Mouse (Mus musculus): ENCODE results near the gene Cacna1s.

DNA sequence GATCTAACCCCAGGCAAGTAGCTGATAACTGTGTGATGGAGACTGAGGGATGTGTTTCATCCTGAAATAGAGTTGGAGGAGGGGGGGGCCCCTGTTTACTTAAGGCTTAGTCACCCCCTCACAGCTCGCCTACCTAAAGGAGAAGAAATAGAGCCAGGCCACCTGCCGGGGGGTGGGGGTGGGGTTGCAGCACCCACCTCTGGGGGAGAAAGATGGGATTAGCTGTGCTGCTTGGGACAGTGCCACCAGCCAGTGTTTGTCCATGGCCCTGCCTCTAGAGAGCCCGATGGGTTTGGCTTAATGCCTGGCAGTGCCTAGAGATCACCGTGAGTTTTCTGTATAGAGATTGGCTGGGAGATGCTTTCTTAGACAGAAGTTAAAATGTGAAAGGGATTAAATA is 11.7 kb upstream of the Cacna1s start:
- TF ChIP-seq CTCF (conservative IDR thresholded peaks at IDR 0.05; ENCODE audit: low read length): no peak
- TF ChIP-seq NANOG (IDR thresholded peaks at IDR 0.05; ENCODE audit: borderline replicate concordance, low read length): no peak
- TF ChIP-seq POU5F1 (IDR thresholded peaks at IDR 0.05; ENCODE audit: borderline replicate concordance, low read length): no peak

All from E14TG2a.4 (cell line).